In the genomic region with DNA sequence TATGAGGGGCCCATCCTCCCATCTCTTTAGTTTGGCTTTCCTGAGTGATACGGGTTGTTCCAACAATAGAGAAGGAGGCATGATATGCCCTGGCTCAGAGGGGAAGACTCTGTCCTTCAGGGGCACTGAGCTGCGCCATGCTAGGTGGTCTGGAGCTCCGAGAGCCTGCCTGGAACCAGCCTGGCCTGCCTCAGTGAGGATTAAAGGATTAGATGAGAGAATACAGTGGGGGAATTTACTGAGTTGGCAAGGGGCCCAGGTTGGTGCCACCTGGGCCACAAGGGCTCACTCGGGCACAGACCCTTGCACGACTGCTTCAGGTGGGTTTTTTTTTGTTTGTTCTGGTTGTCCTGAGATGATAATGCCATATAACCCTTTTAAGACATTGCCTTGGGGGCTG, we compare ENCODE assay signal across 15 mouse cellular contexts. TPM values are rescaled to one million over a fixed set of nuclear protein-coding genes. Genes with fewer than 3 reads are reported as not detected.
DNase-seq lines count a peak whose midpoint lies in the region; ATAC-seq and TF ChIP-seq lines count a peak whose summit lies in the region.
"Had no signal": no experiment of that assay in that cellular context is flagged by ENCODE, and none has a peak within 500 bp of the region (broad histone marks: within the 10 kb centered on the region; RNA-seq: fewer than 3 reads in every experiment).

No protein-coding gene starts in this region.

- WGBS in intestine, embryonic 15.5 days, result 77% methylated on average over 5 of the region's 5 CpGs
- WGBS in intestine, postnatal 0 days, result 74% methylated on average over 5 of the region's 5 CpGs
- WGBS in limb, embryonic 13.5 days, result 55% methylated on average over 5 of the region's 5 CpGs

- peaks cover 26% of the 10 kb centered on the region; the same call in 1 of the 2 replicates for H3K36me3 ChIP-seq in intestine, embryonic 15.5 days
- H3K36me3 ChIP-seq in intestine, postnatal 0 days (ENCODE audit: control insufficient read depth, insufficient read depth), result peaks cover 53% of the 10 kb centered on the region
- peaks cover 93% of the 10 kb centered on the region for H3K36me3 ChIP-seq in limb, embryonic 13.5 days

- peaks cover 77% of the 10 kb centered on the region for H3K4me1 ChIP-seq in intestine, embryonic 15.5 days (replicated peaks)
- H3K4me1 ChIP-seq in intestine, postnatal 0 days (replicated peaks; ENCODE audit: control insufficient read depth, insufficient read depth, low read length), result peaks cover 49% of the 10 kb centered on the region
- peaks cover 70% of the 10 kb centered on the region for H3K4me1 ChIP-seq in limb, embryonic 13.5 days

- no peak overlapping the region for H3K9ac ChIP-seq in intestine, embryonic 15.5 days
- no peak overlapping the region for H3K9ac ChIP-seq in intestine, postnatal 0 days (ENCODE audit: low read depth, low read length)
- H3K9ac ChIP-seq in limb, embryonic 13.5 days, result no peak overlapping the region; the same call in 1 of the 2 replicates
- H3K9ac ChIP-seq: neural tube, embryonic 13.5 days had no signal

- no peak for ATAC-seq in intestine, embryonic 15.5 days
- ATAC-seq in intestine, postnatal 0 days, result no peak
- no peak for ATAC-seq in limb, embryonic 13.5 days (ENCODE audit: low FRiP score, low read depth)

- H3K27me3 ChIP-seq in intestine, embryonic 15.5 days (replicated peaks), result no peaks in the 10 kb centered on the region
- H3K27me3 ChIP-seq in intestine, postnatal 0 days (replicated peaks; ENCODE audit: control insufficient read depth, insufficient read depth, low read length), result no peaks in the 10 kb centered on the region
- H3K27me3 ChIP-seq in limb, embryonic 13.5 days, result no peaks in the 10 kb centered on the region
- H3K27me3 ChIP-seq: megakaryocyte, embryonic 14.5 days; neural tube, embryonic 13.5 days had no signal

- DNase-seq in retina, postnatal 1 day, result peak; percentile 54
- DNase-seq in retina, embryonic 14.5 days (ENCODE audit: low spot score), result no peak
- no peak for DNase-seq in right cerebral cortex, adult 2 months (ENCODE audit: low spot score in 2 of 2)
- DNase-seq in left cerebral cortex, adult 8-10 months (ENCODE audit: low spot score in 2 of 2), result no peak
- DNase-seq: heart, adult 11 months; right cerebral cortex, postnatal 25 days had no signal

- 0 out of 2 replicates have a peak overlapping the region, but pooled peaks have one; percentile 65 for H3K27ac ChIP-seq in intestine, embryonic 15.5 days
- no peak overlapping the region for H3K27ac ChIP-seq in intestine, postnatal 0 days (ENCODE audit: low read depth, low read length)
- H3K27ac ChIP-seq in limb, embryonic 13.5 days, result 0 out of 2 replicates have a peak overlapping the region, but pooled peaks have one; percentile 0
- H3K27ac ChIP-seq: neural tube, embryonic 13.5 days had no signal

- H3K9me3 ChIP-seq in intestine, embryonic 15.5 days, result no peaks in the 10 kb centered on the region
- no peaks in the 10 kb centered on the region for H3K9me3 ChIP-seq in intestine, postnatal 0 days (ENCODE audit: control insufficient read depth)
- H3K9me3 ChIP-seq in limb, embryonic 13.5 days, result no peaks in the 10 kb centered on the region
- H3K9me3 ChIP-seq: megakaryocyte, embryonic 14.5 days; neural tube, embryonic 13.5 days had no signal

- no peak overlapping the region for H3K4me3 ChIP-seq in intestine, embryonic 15.5 days (replicated peaks)
- H3K4me3 ChIP-seq in intestine, postnatal 0 days (ENCODE audit: low read depth, low read length), result no peak overlapping the region
- H3K4me3 ChIP-seq in limb, embryonic 13.5 days, result no peak overlapping the region
- H3K4me3 ChIP-seq: layer of hippocampus, adult 2 months; neural tube, embryonic 13.5 days had no signal

- no peak for TF ChIP-seq CTCF in intestine, postnatal 0 days (IDR thresholded peaks at IDR 0.05; ENCODE audit: low read depth)

- H3K4me2 ChIP-seq in intestine, embryonic 15.5 days (replicated peaks), result no peak overlapping the region; the same call in 1 of the 2 replicates
- no peak overlapping the region for H3K4me2 ChIP-seq in intestine, postnatal 0 days (replicated peaks; ENCODE audit: low read depth)
- H3K4me2 ChIP-seq in limb, embryonic 13.5 days (replicated peaks), result no peak overlapping the region
- H3K4me2 ChIP-seq: neural tube, embryonic 13.5 days had no signal

RNA-seq across cellular contexts. Expression of a gene that starts 17.4 kb away (rescaled TPM):
- polyA plus RNA-seq in intestine, embryonic 15.5 days (2015; fragmentation: Nextera tagmentation; extraction: Ambion mirVana), result 123 and 126 TPM in 2 replicates
- polyA plus RNA-seq in intestine, postnatal 0 days (2015; fragmentation: Nextera tagmentation; extraction: Ambion mirVana), result 98.2 and 103 TPM in 2 replicates
- polyA plus RNA-seq in limb, embryonic 13.5 days (2015; fragmentation: Nextera tagmentation; extraction: Ambion mirVana), result 128 and 138 TPM in 2 replicates
- total RNA-seq in left cerebral cortex, adult 8-10 months (2022), result 100 to 1,000 TPM; 138 to 169 (median 155) TPM

RNA-seq across cellular contexts. Expression of a gene that starts 24.4 kb away (rescaled TPM):
- 5.2 and 5.3 TPM in 2 replicates for polyA plus RNA-seq in intestine, embryonic 15.5 days (2015; fragmentation: Nextera tagmentation; extraction: Ambion mirVana)
- polyA plus RNA-seq in intestine, postnatal 0 days (2015; fragmentation: Nextera tagmentation; extraction: Ambion mirVana), result 1.8 and 2.0 TPM in 2 replicates
- 11.7 and 12.5 TPM in 2 replicates for polyA plus RNA-seq in limb, embryonic 13.5 days (2015; fragmentation: Nextera tagmentation; extraction: Ambion mirVana)
- 10 to 100 TPM; 73.0 to 83.2 (median 79.8) TPM for total RNA-seq in left cerebral cortex, adult 8-10 months (2022)
- total RNA-seq: MEL had no signal

RNA-seq across cellular contexts. Expression of a gene that starts 33.9 kb away (rescaled TPM):
- polyA plus RNA-seq in intestine, embryonic 15.5 days (2015; fragmentation: Nextera tagmentation; extraction: Ambion mirVana), result 530 and 606 TPM in 2 replicates
- polyA plus RNA-seq in intestine, postnatal 0 days (2015; fragmentation: Nextera tagmentation; extraction: Ambion mirVana), result 538 and 555 TPM in 2 replicates
- polyA plus RNA-seq in limb, embryonic 13.5 days (2015; fragmentation: Nextera tagmentation; extraction: Ambion mirVana), result 547 and 558 TPM in 2 replicates
- 100 to 1,000 TPM; 331 to 461 (median 392) TPM for total RNA-seq in left cerebral cortex, adult 8-10 months (2022)

RNA-seq across cellular contexts. Expression of a gene that starts 40.5 kb away (rescaled TPM):
- polyA plus RNA-seq in intestine, embryonic 15.5 days (2015; fragmentation: Nextera tagmentation; extraction: Ambion mirVana), result 0.24 TPM in 1 of 2 replicates, not detected in the other
- polyA plus RNA-seq in intestine, postnatal 0 days (2015; fragmentation: Nextera tagmentation; extraction: Ambion mirVana), result not detected in 2 replicates
- polyA plus RNA-seq in limb, embryonic 13.5 days (2015; fragmentation: Nextera tagmentation; extraction: Ambion mirVana), result 0.83 TPM in 1 of 2 replicates, not detected in the other
- total RNA-seq in left cerebral cortex, adult 8-10 months (2022), result 1 to 10 TPM in 1 of 4 experiments, under 1 TPM in 2, not detected in 1; 0.65 to 1.2 (median 0.84) TPM
- total RNA-seq: adrenal gland, adult 18-20 months had no signal
- polyA plus RNA-seq: limb, embryonic 11.5 days had no signal

RNA-seq across cellular contexts. Expression of a gene that starts 49.8 kb away (rescaled TPM):
- polyA plus RNA-seq in intestine, embryonic 15.5 days (2015; fragmentation: Nextera tagmentation; extraction: Ambion mirVana), result 13.3 and 13.4 TPM in 2 replicates
- 8.5 and 9.8 TPM in 2 replicates for polyA plus RNA-seq in intestine, postnatal 0 days (2015; fragmentation: Nextera tagmentation; extraction: Ambion mirVana)
- 21.0 and 23.3 TPM in 2 replicates for polyA plus RNA-seq in limb, embryonic 13.5 days (2015; fragmentation: Nextera tagmentation; extraction: Ambion mirVana)
- 10 to 100 TPM; 17.0 to 20.6 (median 19.1) TPM for total RNA-seq in left cerebral cortex, adult 8-10 months (2022)
